Mouse (Mus musculus) v-Abl transformed pro-B cells (cell line): ENCODE measurements at regions not wholly inside any gene's neighbourhood (a gene's known extent, or its start where the extent isn't known, plus 50 kb on each side); places are given as distances from the start of the nearest gene placed in this dataset.

ENCODE experiments used
- in situ Hi-C, 2 experiments: fragments of 400-800 bp; cut with MboI; formaldehyde crosslinking; loops; one replicate each; pipeline ENCODE4 v1.15.1; 2025; ENCODE audit not compliant: unreplicated experiment in 2 of 2

DNA sequence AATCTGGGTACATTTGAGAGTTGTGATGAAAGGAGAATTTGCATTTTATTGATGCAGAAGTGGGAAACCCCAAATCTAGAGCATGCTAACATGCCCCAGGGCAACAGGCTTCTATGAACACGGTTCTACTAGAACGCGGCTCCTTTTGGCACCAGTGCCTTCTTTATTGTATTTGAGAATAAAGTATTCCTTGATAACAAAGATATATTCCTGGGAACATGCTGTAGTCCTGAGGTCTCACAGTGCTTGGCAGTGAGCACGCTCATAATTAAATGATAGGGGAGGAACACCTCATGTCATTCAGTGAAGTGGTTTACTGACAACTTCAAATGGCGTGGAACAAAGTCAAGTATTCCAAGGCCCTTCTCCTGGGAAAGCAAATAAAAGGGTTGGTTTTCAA lies 212.1 kb upstream of the Osr1 start:
- in situ Hi-C loops = no loop called here

DNA sequence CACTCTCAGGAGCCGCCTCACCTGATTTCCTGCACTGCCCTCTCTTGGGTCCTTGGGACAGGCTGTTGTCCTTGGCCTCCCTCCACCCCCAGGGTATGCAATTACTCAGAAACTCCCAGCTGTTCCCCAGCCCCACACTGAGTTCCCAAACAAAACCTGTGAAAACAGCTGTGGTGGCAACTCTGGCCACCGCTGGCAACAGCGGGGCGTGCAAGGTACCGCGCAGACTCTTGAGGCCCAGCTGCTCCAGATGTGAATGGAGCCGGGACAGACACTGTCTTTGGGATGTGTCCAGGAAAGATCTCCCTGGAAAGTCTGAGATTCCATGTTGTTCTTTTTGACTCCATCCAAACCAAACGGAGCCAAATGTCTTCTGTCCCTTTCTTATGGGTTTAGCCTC lies 211.0 kb upstream of the Osr1 start:
- in situ Hi-C loops = no loop called here

DNA sequence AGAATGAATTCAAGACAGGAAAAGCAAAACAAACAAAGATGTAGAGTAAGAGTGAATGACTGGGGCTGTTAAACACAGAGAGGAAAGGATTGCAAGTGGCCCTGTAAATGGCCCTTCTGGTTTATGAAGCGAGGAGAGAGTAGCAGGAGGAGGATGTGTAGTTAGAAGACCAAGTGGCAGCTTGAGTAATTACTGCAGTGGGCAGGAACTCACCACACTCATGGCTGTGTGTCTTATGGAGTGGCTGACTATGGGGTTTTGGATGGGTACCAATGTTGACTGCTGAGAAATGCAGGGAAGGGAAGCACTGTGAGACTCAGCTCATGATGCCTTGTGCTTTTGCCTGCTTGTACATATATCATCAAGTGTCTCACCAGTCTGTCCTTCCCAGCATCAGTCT lies 204.0 kb upstream of the Osr1 start:
- in situ Hi-C loops = no loop called here

DNA sequence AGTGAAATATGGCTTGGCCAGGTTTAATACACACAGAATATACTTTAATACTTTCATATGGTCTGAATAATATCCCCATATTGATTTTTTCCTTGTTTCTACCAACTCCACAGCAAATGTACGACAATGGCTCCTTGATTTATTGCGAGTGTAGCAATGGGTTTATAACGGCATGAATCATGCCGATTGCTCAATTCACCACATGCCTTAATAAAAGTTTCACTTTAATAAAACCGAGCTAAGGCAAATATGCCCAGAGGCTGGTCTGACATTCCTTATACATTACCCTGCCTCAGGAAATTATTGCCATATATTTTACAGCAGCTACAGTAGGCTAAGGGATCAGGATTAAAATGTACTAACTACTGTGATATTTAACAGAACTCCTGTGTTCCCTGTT lies 201.2 kb upstream of the Osr1 start:
- in situ Hi-C loops = no loop called here

DNA sequence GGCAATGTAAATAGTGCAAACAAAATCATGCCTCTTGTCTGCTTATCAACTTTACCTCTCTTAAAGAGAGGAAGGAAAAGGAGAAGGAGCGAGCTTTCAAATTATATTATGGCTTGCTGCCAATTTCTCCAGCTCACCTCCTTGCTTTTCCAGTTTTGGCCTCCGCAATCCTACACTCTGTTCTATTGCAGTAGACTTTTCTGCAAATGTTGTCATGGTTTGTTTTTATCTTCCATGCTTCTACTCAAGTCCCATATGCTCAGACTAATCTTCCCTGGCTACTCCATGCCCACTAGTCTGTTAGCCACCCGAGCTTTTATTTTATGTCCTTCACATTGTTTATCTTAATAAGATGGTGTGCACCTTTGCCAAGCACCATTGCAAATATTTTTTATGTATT lies 168.0 kb upstream of the Osr1 start:
- in situ Hi-C loops = no loop called here

DNA sequence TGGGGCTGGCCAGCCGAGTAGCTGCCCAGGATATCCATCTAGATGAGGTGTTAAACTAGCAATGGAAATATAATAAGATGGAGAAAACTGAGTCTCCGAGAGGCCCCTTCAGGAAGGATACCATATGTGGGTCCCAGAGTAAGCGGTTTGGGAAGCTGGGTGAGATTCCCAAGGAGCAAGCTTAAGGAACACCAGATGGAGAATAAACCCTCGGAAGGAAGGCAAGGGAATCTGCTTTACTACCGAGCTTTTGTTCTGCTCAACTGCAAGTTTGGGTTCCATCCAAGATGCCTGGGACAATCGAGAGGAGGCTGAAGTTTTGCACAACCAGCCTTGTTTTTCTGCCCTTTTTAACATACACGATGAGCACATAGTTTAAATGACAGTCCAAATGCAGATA lies 164.9 kb upstream of the Osr1 start:
- in situ Hi-C loops = no loop called here

DNA sequence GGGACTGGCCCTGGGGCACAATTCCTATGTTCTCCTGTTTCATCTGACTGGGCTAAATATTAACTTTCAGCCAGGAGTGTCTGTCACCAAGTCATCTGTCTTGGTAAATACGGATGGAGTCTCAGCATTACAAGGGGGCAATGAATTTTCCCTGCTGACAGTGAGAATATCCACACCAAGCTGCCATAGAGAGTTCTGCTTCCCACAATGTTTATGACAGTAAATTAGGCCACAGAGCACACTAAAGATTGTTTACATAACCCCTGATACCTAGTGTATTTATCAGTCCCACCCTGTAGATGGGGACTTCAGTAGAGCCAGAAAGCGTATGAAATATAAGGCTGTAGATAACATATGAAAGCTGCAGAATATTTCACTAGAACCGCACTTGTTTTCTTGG lies 150.6 kb upstream of the Osr1 start:
- in situ Hi-C loops = no loop called here

DNA sequence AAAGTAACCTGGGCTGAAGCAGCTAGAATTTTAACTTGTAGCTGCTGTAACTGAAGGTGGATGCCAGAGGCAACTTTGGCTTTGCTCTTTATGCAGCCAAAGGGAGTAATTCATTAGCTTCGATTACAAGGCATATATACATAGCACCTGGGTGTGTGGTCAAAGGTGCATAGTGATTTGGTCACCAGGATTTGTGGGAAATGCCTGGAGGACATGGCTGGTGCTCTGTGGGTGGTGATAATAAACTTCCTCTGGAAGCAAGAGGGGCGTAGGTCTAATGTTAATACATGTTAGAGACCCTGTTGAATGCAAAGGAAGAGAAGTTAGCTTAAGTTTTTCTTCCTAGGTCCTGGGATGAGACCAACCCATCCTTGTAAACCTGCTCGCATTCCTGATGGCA lies 139.3 kb upstream of the Osr1 start:
- in situ Hi-C loops = no loop called here

DNA sequence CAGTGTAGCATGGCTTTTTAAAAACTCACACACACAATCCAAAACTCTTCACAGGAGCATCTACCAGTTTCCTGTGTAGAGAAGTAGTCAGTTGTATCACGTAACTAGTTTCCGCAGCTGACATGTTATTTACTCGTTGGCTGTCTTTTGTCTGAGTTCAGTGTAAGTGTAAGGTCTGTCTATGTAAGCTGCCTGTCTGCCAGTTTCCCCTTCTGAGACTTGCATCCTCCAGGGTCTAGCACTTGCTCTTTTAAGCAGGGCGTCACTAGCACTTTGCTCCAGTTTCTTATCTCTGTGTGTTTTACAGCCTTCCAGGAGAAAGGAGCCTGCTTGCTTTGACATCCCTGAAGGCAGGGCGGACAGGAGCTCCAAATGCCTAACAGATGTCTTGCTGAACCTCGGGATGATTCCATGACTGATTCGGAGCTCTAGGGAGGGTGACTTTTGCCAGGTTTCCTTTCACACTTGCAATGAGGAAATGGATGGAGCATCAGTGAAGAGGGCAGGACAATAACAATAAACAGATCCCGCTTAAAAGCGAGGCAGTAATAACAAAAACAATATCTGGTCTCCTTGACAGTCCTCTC lies 131.2 kb upstream of the Osr1 start:
- in situ Hi-C loops = no loop called here

DNA sequence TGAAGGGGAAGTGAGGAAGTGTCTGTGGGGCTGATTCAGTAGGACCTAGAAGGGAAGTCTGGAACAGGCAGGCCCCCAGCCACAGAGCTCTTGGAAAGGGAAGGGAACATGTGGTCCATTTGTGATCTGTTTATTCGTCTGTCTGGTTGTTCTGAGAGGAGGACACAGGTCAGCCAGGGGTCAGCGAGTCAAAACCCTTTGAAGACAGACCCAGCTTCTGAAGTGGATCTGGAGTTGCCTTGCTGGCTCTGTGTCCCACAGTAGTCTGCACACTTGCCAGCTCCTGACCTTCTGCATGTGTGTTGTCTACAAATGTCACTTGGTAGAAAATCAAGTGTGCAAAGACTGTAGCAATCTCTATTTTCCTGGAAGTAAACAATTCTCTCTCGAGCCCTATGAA lies 119.3 kb upstream of the Osr1 start:
- in situ Hi-C loops = no loop called here

DNA sequence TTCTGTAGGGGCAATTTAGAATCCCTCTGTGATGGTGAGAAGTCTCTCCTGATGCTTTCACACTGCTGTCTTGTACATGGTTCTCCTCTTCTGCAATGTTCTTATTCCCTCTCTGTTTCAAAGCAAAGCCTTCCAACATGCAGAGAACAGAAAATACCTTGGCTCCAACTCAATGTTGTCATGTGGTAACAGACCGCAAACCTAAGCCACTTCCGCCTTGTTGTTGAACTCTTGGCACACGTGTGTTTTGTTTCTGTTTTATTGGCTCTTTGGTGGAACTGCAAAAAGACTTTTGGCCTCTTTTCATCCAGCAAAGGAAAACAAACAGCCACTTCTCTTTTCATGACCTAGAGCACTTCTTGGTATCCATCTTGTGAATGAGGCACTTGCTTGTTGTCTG lies 109.7 kb upstream of the Osr1 start:
- in situ Hi-C loops = no loop called here

DNA sequence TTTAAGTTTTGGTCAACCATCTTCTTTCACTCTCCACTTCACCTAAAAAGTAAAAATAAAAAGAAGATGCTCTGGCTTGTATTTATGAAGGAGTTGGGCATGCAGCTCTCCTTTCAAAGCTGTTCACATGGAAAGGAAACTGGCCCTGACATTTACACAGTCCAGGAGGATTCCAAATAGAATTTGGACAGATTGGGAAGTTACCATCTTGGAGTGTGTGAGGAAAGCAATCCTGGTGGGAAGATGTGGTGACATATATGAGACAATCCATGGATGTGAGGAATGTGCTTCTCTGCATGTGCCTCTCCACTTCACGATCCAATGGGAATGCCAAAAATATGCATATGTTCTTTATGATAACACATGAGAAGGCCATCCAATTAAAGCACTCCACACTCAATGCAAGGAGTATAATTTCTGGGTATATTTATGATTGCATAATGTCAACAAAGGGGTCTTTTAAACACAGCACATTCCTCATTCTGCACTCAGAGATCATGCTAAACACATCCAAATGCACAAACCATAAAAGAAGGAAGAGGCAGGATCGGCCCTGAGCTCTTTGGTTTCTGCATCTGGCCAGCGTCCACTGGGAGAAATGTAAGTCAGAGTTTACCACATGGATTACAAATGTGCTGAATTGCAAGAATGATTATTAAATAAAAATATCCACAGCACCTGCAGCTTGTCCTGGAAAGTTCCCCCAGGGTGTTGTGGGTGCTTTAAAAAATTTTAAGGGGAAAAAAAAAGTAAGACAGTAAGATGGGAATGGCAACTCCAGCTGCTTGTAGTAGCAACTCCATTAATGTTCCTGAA lies 100.1 kb upstream of the Osr1 start:
- in situ Hi-C loops = no loop called here

DNA sequence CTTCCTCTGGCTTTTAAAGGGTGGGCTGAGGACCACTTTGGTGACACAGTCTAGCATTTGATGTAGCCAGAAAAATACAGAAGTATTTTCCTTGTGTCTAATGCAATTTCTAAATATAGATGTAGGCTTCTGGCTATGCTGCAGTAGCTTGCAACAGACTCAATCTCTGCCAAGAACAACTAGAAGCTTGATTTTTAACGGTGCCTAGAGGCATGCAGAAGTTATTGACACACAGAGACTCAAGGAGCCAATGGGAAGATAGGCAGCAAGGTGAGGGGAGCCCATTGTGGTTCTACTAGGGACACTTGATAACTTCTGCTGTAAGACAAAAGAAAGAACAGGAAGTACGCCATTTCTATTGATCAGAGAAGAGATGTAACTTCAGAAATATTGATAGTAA lies 94.1 kb upstream of the Osr1 start:
- in situ Hi-C loops = no loop called here

DNA sequence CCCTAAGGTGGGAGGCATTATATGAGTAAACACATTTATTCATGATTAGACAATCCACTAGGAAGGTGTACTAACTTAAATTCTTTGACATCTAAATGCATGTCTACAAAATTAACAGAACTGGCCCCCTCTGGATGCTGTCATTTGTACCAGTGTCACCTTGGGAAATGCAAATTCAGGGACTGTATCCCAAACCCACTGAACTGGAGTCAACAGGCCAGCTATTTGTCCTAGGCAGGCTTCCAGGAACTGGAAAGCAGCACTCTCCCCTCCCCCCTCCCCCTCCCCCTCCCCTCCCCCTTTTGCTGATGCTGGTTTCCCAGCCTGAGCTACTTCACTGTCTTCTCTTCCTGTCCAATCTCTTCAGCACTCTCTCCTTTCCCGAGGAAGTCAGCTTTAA lies 91.7 kb upstream of the Osr1 start:
- in situ Hi-C loops = no loop called here

DNA sequence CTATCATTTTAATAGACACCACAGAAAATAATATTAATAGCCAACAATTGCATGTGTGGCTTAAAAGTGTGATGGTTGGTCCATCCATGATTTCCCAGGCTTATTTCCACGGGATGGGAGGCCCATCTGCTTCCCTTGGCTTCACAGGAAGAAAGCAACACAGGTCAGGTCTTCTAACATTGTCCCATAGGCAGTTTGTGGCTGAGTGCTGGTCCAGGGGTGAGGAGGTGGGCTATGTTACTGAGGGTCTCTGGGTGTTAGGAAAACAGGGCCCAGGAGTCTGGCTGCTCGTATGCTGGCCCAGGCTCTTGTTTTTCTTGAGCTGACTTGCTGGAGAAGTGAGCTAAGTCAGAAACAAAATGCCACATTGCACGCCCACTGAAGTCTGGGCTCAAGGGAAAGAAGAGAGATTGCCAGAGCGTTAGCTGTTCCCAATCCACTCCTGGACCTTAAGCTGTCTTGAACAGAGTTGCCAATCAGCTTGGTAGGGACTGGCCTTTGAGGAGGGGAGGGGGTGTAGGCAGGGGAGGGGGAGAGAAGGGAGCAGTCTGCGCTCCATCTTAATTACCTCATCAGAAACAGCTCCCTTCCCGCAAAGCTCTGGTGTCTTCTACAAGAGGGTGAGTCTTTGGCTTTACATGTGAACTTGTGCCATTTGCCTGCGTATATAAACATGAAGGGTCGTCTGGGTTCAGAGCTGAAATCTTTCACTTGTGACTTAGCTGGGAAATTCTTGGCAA lies 82.1 kb upstream of the Osr1 start:
- in situ Hi-C loops = no loop called here

DNA sequence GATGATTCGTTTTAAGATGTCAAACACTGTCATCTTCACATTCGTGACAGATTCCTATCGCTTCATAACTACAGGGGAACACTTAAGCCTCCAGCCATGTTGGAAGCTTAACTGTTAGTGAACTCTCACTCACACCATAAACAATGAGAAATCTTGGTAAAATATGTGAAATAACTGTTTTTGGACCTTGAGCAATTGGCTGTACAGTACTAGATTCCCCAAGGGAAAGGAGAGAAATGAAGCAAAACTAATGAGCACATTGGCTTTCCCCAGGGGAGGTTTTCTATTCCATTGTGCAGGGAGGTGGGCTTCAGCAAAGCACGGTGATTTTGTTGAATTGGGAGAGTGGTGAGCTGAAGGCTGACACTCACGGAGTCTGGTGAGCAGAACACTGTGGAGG lies 56.0 kb upstream of the Osr1 start:
- in situ Hi-C loops = no loop called here

DNA sequence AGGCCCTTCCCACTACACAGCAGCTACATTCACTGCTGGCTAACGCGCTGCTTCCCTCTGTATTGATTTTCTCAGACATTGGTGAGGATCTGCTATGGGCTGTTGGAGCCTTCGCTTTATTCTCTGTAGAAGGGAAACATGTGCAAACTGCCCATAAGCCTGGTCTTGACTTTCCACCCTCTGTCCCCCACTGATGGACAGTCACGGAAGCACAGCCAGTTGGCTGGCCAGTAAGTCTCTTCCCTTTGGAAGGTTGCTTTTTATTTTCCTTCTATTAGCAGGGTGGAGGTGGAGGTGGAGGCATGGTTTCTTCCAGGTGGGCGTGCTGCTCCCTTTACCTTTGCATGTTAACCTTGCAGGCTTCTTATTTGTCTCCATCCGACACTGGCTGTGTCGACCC lies 51.1 kb upstream of the Osr1 start:
- in situ Hi-C loops = no loop called here

DNA sequence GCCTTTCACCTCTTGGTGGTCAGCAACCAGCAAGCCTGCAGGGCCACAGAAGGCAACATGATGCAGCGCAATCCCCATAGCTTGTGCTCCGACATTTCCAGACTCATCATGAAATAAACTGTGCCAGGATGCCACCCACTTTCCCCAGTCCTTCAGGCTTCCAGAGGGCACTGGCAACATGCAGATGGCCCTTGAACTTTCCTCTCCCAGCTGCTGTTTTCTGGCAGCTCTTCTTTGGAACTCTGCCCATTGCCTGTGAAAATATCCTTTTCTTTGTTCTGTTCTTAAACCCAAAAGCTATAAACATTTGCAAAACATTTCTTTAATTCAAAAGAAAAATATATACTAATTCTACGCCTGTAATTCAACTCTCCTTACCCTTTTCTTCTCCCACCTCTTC lies 50.6 kb upstream of the Osr1 start:
- in situ Hi-C loops = no loop called here
